Mouse (Mus musculus) 416B (cell line): ENCODE measurements around the gene Stoml2.

Source experiments
- DNase-seq: peaks from one replicate; pipeline ENCODE4 v3.0.0; 2011; ENCODE audit warnings: low read depth

Gene Stoml2

GRCm38 (mm10) chr4:43038567-43039495 lies 7.3 kb upstream of the Stoml2 start:
- DNase-seq, result peak; percentile 38

- DNase-seq, result peak; percentile 66
Measured at GRCm38 (mm10) chr4:43037860-43038566, 6.5 kb upstream of the Stoml2 start.

- DNase-seq, result no peak
Measured at GRCm38 (mm10) chr4:43036356-43036755, 4.8 kb upstream of the Stoml2 start.

- no peak for DNase-seq
Measured at GRCm38 (mm10) chr4:43035851-43036250, 4.3 kb upstream of the Stoml2 start.

- no peak for DNase-seq
Measured at GRCm38 (mm10) chr4:43033481-43033880, 2.0 kb upstream of the Stoml2 start.

- DNase-seq, result no peak
Measured at GRCm38 (mm10) chr4:43032501-43032900, 991 bp upstream of the Stoml2 start.

- DNase-seq, result peak; percentile 44
Measured at GRCm38 (mm10) chr4:43030780-43031230, 705 bp downstream of the Stoml2 start.

- no peak for DNase-seq
Measured at GRCm38 (mm10) chr4:43030352-43030751, 1.2 kb downstream of the Stoml2 start.

- DNase-seq, result no peak
Measured at GRCm38 (mm10) chr4:43029749-43030148, 1.8 kb downstream of the Stoml2 start.

- no peak for DNase-seq
Measured at GRCm38 (mm10) chr4:43029121-43029520, 2.4 kb downstream of the Stoml2 start.

GRCm38 (mm10) chr4:43025084-43025960 lies 6.2 kb downstream of the Stoml2 start, which contains the start of gene Pigo:
TSS of gene Pigo (minus strand) at chr4:43025819.
- DNase-seq, result peak; percentile 97

- DNase-seq, result no peak
Measured at GRCm38 (mm10) chr4:43024673-43025072, 6.8 kb downstream of the Stoml2 start.

GRCm38 (mm10) chr4:43021341-43021740 lies 10.2 kb downstream of the Stoml2 start:
- DNase-seq, result no peak

GRCm38 (mm10) chr4:43020876-43021275 lies 10.6 kb downstream of the Stoml2 start:
- DNase-seq, result no peak

- no peak for DNase-seq
Measured at GRCm38 (mm10) chr4:43019641-43020465, 11.7 kb downstream of the Stoml2 start.

- no peak for DNase-seq
Measured at GRCm38 (mm10) chr4:43019176-43019575, 12.3 kb downstream of the Stoml2 start.

- DNase-seq, result no peak
Measured at GRCm38 (mm10) chr4:43018156-43018555, 13.4 kb downstream of the Stoml2 start.

- no peak for DNase-seq
Measured at GRCm38 (mm10) chr4:43012091-43012490, 19.4 kb downstream of the Stoml2 start.

- DNase-seq, result peak; percentile 88
Measured at GRCm38 (mm10) chr4:43010161-43011038, 21.1 kb downstream of the Stoml2 start, which contains the start of gene Fancg. TSS of gene Fancg (minus strand) at chr4:43010506.

- peak; percentile 87 for DNase-seq
Measured at GRCm38 (mm10) chr4:43005765-43006164, 25.7 kb downstream of the Stoml2 start.
